Mouse (Mus musculus): ENCODE measurements around the gene Onecut3. TPM values are rescaled to one million over a fixed set of nuclear protein-coding genes. Genes with fewer than 3 reads are reported as not detected.

Onecut3 gene
- polyA plus RNA-seq, 1 experiment from 2014 or later: 1.4 TPM

DNA sequence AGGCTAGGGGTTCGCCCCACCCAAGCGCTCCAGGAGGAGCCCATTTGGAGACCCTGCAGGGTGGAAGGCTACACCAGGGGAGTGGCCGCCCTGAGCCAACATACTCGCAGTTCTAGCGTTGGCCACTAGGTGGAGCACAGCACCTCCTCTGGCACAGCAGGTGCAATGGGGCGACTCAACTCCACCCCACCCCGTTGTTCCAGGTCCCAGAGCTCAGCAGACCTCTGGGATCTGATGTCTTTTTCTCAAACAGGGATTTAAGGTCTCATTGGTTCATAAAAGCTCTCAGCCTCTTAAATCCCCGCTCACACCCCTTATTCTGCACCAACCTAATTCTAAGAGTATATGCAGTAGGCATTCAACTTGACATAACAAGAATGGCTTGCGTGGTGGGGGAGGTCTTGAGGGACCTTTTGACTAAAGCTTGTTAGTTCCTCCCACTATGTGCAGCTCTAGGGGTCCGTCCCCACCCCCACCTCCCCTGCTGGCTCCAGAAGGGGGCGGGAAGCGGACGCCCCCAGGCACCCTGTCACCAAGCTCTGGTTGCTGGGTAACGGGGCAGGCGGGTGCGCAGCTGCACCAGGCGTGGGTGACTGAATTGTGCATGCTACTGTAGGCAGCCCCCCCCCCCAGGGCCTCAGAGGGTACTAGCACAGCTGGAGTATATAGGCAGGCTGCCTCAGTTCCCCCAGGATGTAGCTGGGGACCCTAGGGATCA is 71.9 kb downstream of the Onecut3 start:
- DNase-seq (ENCODE audit: low spot score): peak; percentile 88
- no peaks in the 10 kb centered on the region for H3K9me3 ChIP-seq (replicated peaks)
- peaks cover 16% of the 10 kb centered on the region for H3K36me3 ChIP-seq
- H3K27me3 ChIP-seq (ENCODE audit: low read depth, poor library complexity, severe bottlenecking): no peaks in the 10 kb centered on the region
- 22% methylated on average over 17 of the region's 17 CpGs for WGBS
- H3K4me3 ChIP-seq: peak overlapping the region; percentile 34; the same call in 1 of the 2 replicates
- peak overlapping the region; percentile 66 for H3K27ac ChIP-seq (replicated peaks)
- peaks cover 57% of the 10 kb centered on the region for H3K4me1 ChIP-seq

Other genes with a start within 250 kb of the Onecut3 start
- 288 and 314 TPM in 2 replicates for gene Ndufs7, start 245.7 kb upstream of the Onecut3 start, polyA plus RNA-seq (2016; fragmentation: Nextera tagmentation; extraction: Ambion mirVana)
- gene Gamt, start 233.8 kb upstream of the Onecut3 start, polyA plus RNA-seq (2016; fragmentation: Nextera tagmentation; extraction: Ambion mirVana): 32.5 and 35.5 TPM in 2 replicates
- gene Dazap1, start 233.3 kb upstream of the Onecut3 start, polyA plus RNA-seq (2016; fragmentation: Nextera tagmentation; extraction: Ambion mirVana): 43.7 and 50.6 TPM in 2 replicates
- 889 and 1,053 TPM in 2 replicates for gene Rps15, start 202.4 kb upstream of the Onecut3 start, polyA plus RNA-seq (2016; fragmentation: Nextera tagmentation; extraction: Ambion mirVana)
- 28.3 and 61.6 TPM in 2 replicates for gene Apc2, start 198.9 kb upstream of the Onecut3 start, polyA plus RNA-seq (2016; fragmentation: Nextera tagmentation; extraction: Ambion mirVana)
- gene 2310011J03Rik, start 174.3 kb upstream of the Onecut3 start, polyA plus RNA-seq (2016; fragmentation: Nextera tagmentation; extraction: Ambion mirVana): 57.3 TPM in 2 replicates
- gene Pcsk4, start 165.3 kb upstream of the Onecut3 start, polyA plus RNA-seq (2016; fragmentation: Nextera tagmentation; extraction: Ambion mirVana): 3.3 and 4.2 TPM in 2 replicates
- gene Reep6, start 164.9 kb upstream of the Onecut3 start, polyA plus RNA-seq (2016; fragmentation: Nextera tagmentation; extraction: Ambion mirVana): 9.1 and 11.5 TPM in 2 replicates
- 0.48 and 0.91 TPM in 2 replicates for gene Adamtsl5, start 146.4 kb upstream of the Onecut3 start, polyA plus RNA-seq (2016; fragmentation: Nextera tagmentation; extraction: Ambion mirVana)
- gene Plk5, start 138.4 kb upstream of the Onecut3 start, polyA plus RNA-seq (2016; fragmentation: Nextera tagmentation; extraction: Ambion mirVana): 0.12 and 0.32 TPM in 2 replicates
- gene Mex3d, start 107.2 kb upstream of the Onecut3 start, polyA plus RNA-seq (2016; fragmentation: Nextera tagmentation; extraction: Ambion mirVana): 6.3 and 6.4 TPM in 2 replicates
- gene Mbd3, start 95.3 kb upstream of the Onecut3 start, polyA plus RNA-seq (2016; fragmentation: Nextera tagmentation; extraction: Ambion mirVana): 338 and 351 TPM in 2 replicates
- 610 and 635 TPM in 2 replicates for gene Uqcr11, start 88.0 kb upstream of the Onecut3 start, polyA plus RNA-seq (2016; fragmentation: Nextera tagmentation; extraction: Ambion mirVana)
- gene Tcf3, start 61.2 kb upstream of the Onecut3 start, polyA plus RNA-seq (2016; fragmentation: Nextera tagmentation; extraction: Ambion mirVana): 190 and 191 TPM in 2 replicates
- 0.41 and 0.79 TPM in 2 replicates for gene Atp8b3, start 44.3 kb downstream of the Onecut3 start, polyA plus RNA-seq (2016; fragmentation: Nextera tagmentation; extraction: Ambion mirVana)
- 31.6 and 35.3 TPM in 2 replicates for gene Rexo1, start 66.7 kb downstream of the Onecut3 start, polyA plus RNA-seq (2016; fragmentation: Nextera tagmentation; extraction: Ambion mirVana)
- gene Klf16, start 82.5 kb downstream of the Onecut3 start, polyA plus RNA-seq (2016; fragmentation: Nextera tagmentation; extraction: Ambion mirVana): 4.8 and 6.1 TPM in 2 replicates
- gene Abhd17a, start 95.5 kb downstream of the Onecut3 start, polyA plus RNA-seq (2016; fragmentation: Nextera tagmentation; extraction: Ambion mirVana): 86.8 and 87.3 TPM in 2 replicates
- gene Scamp4, start 108.0 kb downstream of the Onecut3 start, polyA plus RNA-seq (2016; fragmentation: Nextera tagmentation; extraction: Ambion mirVana): 91.0 and 94.1 TPM in 2 replicates
- 10.6 and 10.8 TPM in 2 replicates for gene Adat3, start 108.0 kb downstream of the Onecut3 start, polyA plus RNA-seq (2016; fragmentation: Nextera tagmentation; extraction: Ambion mirVana)
- gene Gm49322, start 111.2 kb downstream of the Onecut3 start, polyA plus RNA-seq (2016; fragmentation: Nextera tagmentation; extraction: Ambion mirVana): 5.6 and 6.4 TPM in 2 replicates
- gene Csnk1g2, start 128.0 kb downstream of the Onecut3 start, polyA plus RNA-seq (2016; fragmentation: Nextera tagmentation; extraction: Ambion mirVana): 131 and 151 TPM in 2 replicates
- 70.3 and 75.2 TPM in 2 replicates for gene Btbd2, start 162.2 kb downstream of the Onecut3 start, polyA plus RNA-seq (2016; fragmentation: Nextera tagmentation; extraction: Ambion mirVana)
- 82.7 and 84.7 TPM in 2 replicates for gene Mknk2, start 183.3 kb downstream of the Onecut3 start, polyA plus RNA-seq (2016; fragmentation: Nextera tagmentation; extraction: Ambion mirVana)
- gene Mob3a, start 207.1 kb downstream of the Onecut3 start, polyA plus RNA-seq (2016; fragmentation: Nextera tagmentation; extraction: Ambion mirVana): 69.9 and 73.9 TPM in 2 replicates
- 8.9 and 15.7 TPM in 2 replicates for gene Izumo4, start 207.3 kb downstream of the Onecut3 start, polyA plus RNA-seq (2016; fragmentation: Nextera tagmentation; extraction: Ambion mirVana)
- gene Ap3d1, start 247.4 kb downstream of the Onecut3 start, polyA plus RNA-seq (2016; fragmentation: Nextera tagmentation; extraction: Ambion mirVana): 57.1 and 62.5 TPM in 2 replicates

All from midbrain, embryonic 10.5 days (tissue).